In the genomic region with DNA sequence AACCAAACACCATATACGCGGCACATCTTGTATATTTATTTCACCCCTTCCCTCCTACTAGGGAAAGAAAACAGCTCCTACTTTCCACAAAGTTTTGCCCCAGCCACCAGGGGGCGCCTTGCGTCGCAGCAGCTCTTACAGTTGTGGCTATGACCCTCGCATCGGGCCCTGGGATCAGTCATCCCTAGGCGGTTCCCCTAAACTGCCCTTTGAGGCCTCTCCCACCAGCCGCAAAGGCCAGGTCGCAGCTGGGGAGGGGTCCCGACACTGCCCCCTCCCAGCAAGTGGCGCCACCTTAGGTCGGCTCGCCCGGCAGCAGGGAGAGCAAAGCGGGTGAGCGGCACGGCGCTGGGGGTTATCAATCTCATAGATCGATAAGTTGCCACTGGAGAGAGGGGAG, we compare ENCODE assay signal across 8 mouse cellular contexts. TPM values are rescaled to one million over a fixed set of nuclear protein-coding genes. Genes with fewer than 3 reads are reported as not detected.
DNase-seq lines count a peak whose midpoint lies in the region; ATAC-seq lines count a peak whose summit lies in the region.

No protein-coding gene starts in this region.

- H3K9me3 ChIP-seq in liver, embryonic 13.5 days (replicated peaks), result no peaks in the 10 kb centered on the region
- H3K9me3 ChIP-seq in neural tube, embryonic 12.5 days, result no peaks in the 10 kb centered on the region

- intact Hi-C loops in left cerebral cortex, postnatal 4 days (cut with DNase I), result no loop called here

- WGBS in liver, embryonic 13.5 days (ENCODE audit: insufficient replicate concordance), result 1% methylated on average over 20 of the region's 20 CpGs
- WGBS in neural tube, embryonic 12.5 days, result 1% methylated on average over 20 of the region's 20 CpGs

- no peak overlapping the region for H3K9ac ChIP-seq in liver, embryonic 13.5 days
- H3K9ac ChIP-seq in neural tube, embryonic 12.5 days, result peak overlapping the region; percentile 61; the same call in 1 of the 2 replicates

- H3K27ac ChIP-seq in liver, embryonic 13.5 days, result no peak overlapping the region
- no peak overlapping the region for H3K27ac ChIP-seq in neural tube, embryonic 12.5 days

- H3K4me2 ChIP-seq in liver, embryonic 13.5 days, result peak overlapping the region; percentile 71
- H3K4me2 ChIP-seq in neural tube, embryonic 12.5 days (replicated peaks), result peak overlapping the region; percentile 96

- no peaks in the 10 kb centered on the region for H3K36me3 ChIP-seq in liver, embryonic 13.5 days
- H3K36me3 ChIP-seq in neural tube, embryonic 12.5 days, result no peaks in the 10 kb centered on the region

- H3K4me1 ChIP-seq in liver, embryonic 13.5 days (replicated peaks), result peaks cover 13% of the 10 kb centered on the region
- peaks cover 57% of the 10 kb centered on the region for H3K4me1 ChIP-seq in neural tube, embryonic 12.5 days

- no peak for ATAC-seq in liver, embryonic 13.5 days (ENCODE audit: low read depth)
- ATAC-seq in neural tube, embryonic 12.5 days (ENCODE audit: low FRiP score, low read depth), result no peak

- H3K4me3 ChIP-seq in liver, embryonic 13.5 days (replicated peaks), result peak overlapping the region; percentile 32; the same call in 1 of the 2 replicates
- H3K4me3 ChIP-seq in neural tube, embryonic 12.5 days, result peak overlapping the region; percentile 93

- DNase-seq in left cerebral cortex, postnatal 4 days, result peak; percentile 65
- no peak for DNase-seq in left cerebral cortex, adult 8-10 months (ENCODE audit: low spot score in 2 of 2)
- peak; percentile 12 for DNase-seq in c-Kit-positive CD71-positive TER-119-positive erythroid progenitor cells, embryonic 14.5 days (ENCODE audit: low spot score)
- DNase-seq in forelimb bud, embryonic 11.5 days (ENCODE audit: low read depth, low spot score), result peak; percentile 59
- DNase-seq in induced T-regulatory cell, adult 2 months (ENCODE audit: low read depth), result peak; percentile 38
- no peak for DNase-seq in liver, embryonic 13.5 days
- DNase-seq in spleen, adult 12 weeks (ENCODE audit: low spot score), result no peak

- peaks cover 96% of the 10 kb centered on the region for H3K27me3 ChIP-seq in liver, embryonic 13.5 days
- peaks cover 10% of the 10 kb centered on the region for H3K27me3 ChIP-seq in neural tube, embryonic 12.5 days (replicated peaks)

RNA-seq across cellular contexts. Expression of a gene that starts 1.7 kb away (rescaled TPM):
- 10 to 100 TPM; 28.3 to 34.8 TPM for total RNA-seq in left cerebral cortex, postnatal 4 days (2021)
- total RNA-seq in left cerebral cortex, adult 8-10 months (2022), result 10 to 100 TPM; 30.7 to 35.6 (median 33.9) TPM
- polyA plus RNA-seq in liver, embryonic 13.5 days (2015; fragmentation: Nextera tagmentation; extraction: Ambion mirVana), result 0.49 and 0.69 TPM in 2 replicates
- 47.4 and 48.5 TPM in 2 replicates for polyA plus RNA-seq in neural tube, embryonic 12.5 days (2016; fragmentation: Nextera tagmentation; extraction: Ambion mirVana)

Comparison
In these comparisons a context has a peak if more than half of its experiments do, and no peak if none do; other contexts are left out.
1. DNase-seq: peak in left cerebral cortex, postnatal 4 days (single experiment), c-Kit-positive CD71-positive TER-119-positive erythroid progenitor cells, embryonic 14.5 days (single experiment), forelimb bud, embryonic 11.5 days (single experiment) and induced T-regulatory cell, adult 2 months (single experiment); none in left cerebral cortex, adult 8-10 months (0 of 2), liver, embryonic 13.5 days (single experiment) and spleen, adult 12 weeks (single experiment).